Mouse (Mus musculus) embryonic facial prominence, embryonic 10.5 days (tissue): ENCODE measurements around the gene Trak1. TPM values are rescaled to one million over a fixed set of nuclear protein-coding genes. Genes with fewer than 3 reads are reported as not detected.
A peak's percentile ranks its signal among the peaks of the same experiment; 100 is the strongest.
"Not testable (repeated sequence)": the region's sequence is repeated elsewhere in the genome, so short reads cannot be mapped to it uniquely, and the experiment has no call there.

Source experiments
- DNase-seq: peaks from one replicate; pipeline ENCODE4 v3.0.0-alpha.2; 2017; ENCODE audit warnings: low spot score
- H3K27ac ChIP-seq: fragments of 300-500 bp; sonication (generic); replicated peaks from 2 replicates; pipeline ENCODE4 v1.5.1; 2016; ENCODE audit warnings: mild to moderate bottlenecking
- H3K27me3 ChIP-seq: fragments of 300-500 bp; sonication (generic); replicated peaks from 2 replicates; pipeline ENCODE4 v1.6.1; 2016; ENCODE audit warnings: low read depth, mild to moderate bottlenecking; ENCODE audit not compliant: poor library complexity, severe bottlenecking
- H3K36me3 ChIP-seq: fragments of 300-500 bp; sonication (generic); replicated peaks from 2 replicates; pipeline ENCODE4 v1.6.1; 2016; ENCODE audit warnings: mild to moderate bottlenecking, moderate library complexity
- H3K4me1 ChIP-seq: fragments of 300-500 bp; sonication (generic); 2 replicates; pipeline ENCODE4 v1.6.1; 2016
- H3K4me3 ChIP-seq: fragments of 300-500 bp; sonication (generic); 2 replicates; pipeline ENCODE4 v1.5.1; 2016; ENCODE audit warnings: mild to moderate bottlenecking, moderate library complexity
- H3K9me3 ChIP-seq: fragments of 300-500 bp; sonication (generic); 2 replicates; pipeline ENCODE4 v1.6.1; 2016; ENCODE audit warnings: mild to moderate bottlenecking
- WGBS: fragments of 180-500 bp; shearing (Covaris S2); methylation state at CpG from one replicate; pipeline ENCODE4 v1.1.7; 2016; 5-methylcytosine and 5-hydroxymethylcytosine counted together
- polyA plus RNA-seq: library from polyadenylated mRNA; unstranded; fragments of >200 nt; fragmentation: Nextera tagmentation; extraction: Ambion mirVana; gene quantifications from 2 replicates; pipeline ENCODE4 v1.2.1, GENCODE M21; 2016

Gene Trak1
- polyA plus RNA-seq, 1 experiment from 2014 or later = 14.1 TPM

DNA sequence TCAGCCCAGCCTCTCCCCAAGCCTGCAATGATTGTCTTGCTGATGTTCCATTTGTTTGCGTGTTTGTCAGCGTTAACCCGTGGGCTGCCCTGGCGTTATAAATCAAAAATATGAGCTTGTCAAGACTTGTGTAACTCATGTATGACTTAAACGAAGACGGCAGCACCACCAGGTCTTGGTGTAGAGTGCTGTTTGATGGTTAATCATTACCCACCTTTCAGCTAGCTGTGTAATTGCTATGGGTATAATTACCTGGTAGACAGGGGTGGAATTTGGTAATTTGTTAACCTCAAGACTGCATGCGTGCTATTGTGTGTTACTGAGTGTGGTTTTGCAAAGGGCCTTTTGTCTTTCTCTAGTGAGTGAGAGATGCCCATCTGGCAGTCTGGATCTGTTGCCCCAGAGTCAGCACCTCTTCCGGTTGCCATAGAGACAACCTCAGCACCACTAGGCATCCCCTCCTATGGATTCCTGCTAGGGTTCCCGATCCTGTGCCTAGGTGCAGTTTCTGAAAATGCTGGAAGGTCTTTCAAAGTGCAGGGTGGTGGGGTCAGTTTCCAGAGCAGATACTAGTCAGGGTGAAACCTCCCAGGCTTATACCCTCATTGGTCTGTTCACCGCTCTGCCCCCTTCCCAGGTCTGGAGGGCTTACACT lies 15.1 kb downstream of the Trak1 start:
- no peak for DNase-seq
- 0 out of 2 replicates have a peak, but pooled peaks cover 5% of the 10 kb centered on the region for H3K27me3 ChIP-seq
- WGBS = 64% methylated on average over 10 of the region's 10 CpGs
- H3K9me3 ChIP-seq = no peaks in the 10 kb centered on the region
- 0 out of 2 replicates have a peak overlapping the region, but pooled peaks have one; percentile 47 for H3K4me3 ChIP-seq
- H3K36me3 ChIP-seq = no peaks in the 10 kb centered on the region
- peak overlapping the region; percentile 77 for H3K27ac ChIP-seq
- H3K4me1 ChIP-seq = peaks cover 65% of the 10 kb centered on the region

GRCm38 (mm10) chr9:121313656-121314374 lies 16.5 kb downstream of the Trak1 start:
- Histone ChIP-seq H3K36me3 (peaks cover 9% of the 10 kb centered on the region), H3K27me3 (0 out of 2 replicates have a peak, but pooled peaks cover 5% of the 10 kb centered on the region), H3K4me1 (peaks cover 69% of the 10 kb centered on the region), H3K9me3 (no peaks in the 10 kb centered on the region), H3K4me3 (peak overlapping the region; percentile 47), H3K27ac (peak overlapping the region; percentile 77)
- DNase-seq = peak; percentile 85
- WGBS = under 1% methylated on average over 21 of the region's 21 CpGs

DNA sequence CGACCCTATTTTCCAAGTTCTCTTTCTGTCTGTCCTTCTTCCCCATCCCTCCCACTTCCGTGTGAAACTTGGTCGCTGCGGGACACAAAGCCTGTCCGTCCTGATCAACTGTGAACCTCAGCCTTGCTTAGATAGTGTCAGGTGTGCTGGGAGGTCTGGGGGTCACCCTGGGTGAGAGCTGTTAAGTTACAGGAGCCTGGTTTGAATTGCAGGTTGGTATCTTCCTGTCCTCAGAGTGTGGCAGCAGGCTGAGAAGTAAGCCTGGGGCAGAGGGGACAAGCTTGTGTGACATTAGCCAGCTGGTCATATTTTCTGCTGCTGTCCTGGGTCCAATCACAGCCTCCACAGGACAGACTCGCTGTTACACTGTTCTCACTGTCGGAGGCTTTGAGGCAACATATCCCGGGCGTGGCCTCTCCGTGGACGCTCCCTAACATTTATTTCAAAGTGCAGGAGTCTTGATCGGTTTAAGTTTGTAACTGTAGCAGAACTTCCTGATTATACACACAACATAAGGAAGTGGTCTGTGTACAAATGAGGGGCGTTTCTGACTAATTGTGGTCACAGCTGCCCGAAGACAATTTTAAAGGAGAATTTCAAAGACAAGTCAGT lies 17.3 kb downstream of the Trak1 start:
- peak overlapping the region; percentile 77 for H3K27ac ChIP-seq
- H3K36me3 ChIP-seq = peaks cover 9% of the 10 kb centered on the region
- H3K4me1 ChIP-seq = peaks cover 66% of the 10 kb centered on the region
- 0 out of 2 replicates have a peak, but pooled peaks cover 5% of the 10 kb centered on the region for H3K27me3 ChIP-seq
- peak overlapping the region; percentile 47 for H3K4me3 ChIP-seq
- WGBS = 25% methylated on average over 14 of the region's 14 CpGs
- no peaks in the 10 kb centered on the region for H3K9me3 ChIP-seq
- DNase-seq = no peak

DNA sequence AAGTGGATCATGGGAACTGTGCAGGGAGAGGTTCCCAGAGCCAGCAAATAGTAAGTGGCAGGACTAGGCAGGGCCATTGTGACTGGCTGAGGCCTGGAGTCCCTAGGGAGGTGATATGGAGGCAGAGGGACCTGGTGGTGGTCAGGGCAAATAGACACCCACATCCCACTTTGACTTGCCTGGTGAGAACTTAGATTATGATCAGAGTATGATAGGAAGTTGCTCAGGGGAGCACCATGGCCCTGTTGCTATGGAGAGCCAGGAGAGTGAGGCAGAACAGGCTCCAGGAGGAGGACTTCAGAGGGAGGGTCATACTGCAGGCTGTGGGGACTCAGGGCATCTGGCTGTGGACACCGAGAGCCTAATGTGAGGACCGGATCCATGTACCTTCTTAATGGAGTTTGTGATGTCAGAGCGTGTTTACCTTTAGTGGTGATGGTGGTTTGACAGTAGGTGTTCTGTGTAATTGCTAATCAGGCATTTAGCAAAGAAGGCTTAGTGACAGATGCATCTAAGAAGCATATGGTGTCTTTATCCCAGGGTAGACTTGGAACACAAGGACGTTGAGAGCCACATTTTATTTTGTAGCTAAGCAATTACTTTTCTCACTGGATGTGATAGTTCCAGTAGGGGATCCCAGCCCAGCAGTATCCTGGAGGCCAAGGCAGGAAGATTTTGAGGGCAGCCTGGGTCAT lies 18.7 kb downstream of the Trak1 start:
- Histone ChIP-seq H3K4me1 (peaks cover 76% of the 10 kb centered on the region), H3K36me3 (peaks cover 9% of the 10 kb centered on the region), H3K9me3 (no peaks in the 10 kb centered on the region), H3K27ac (peak overlapping the region; percentile 44), H3K27me3 (0 out of 2 replicates have a peak, but pooled peaks cover 5% of the 10 kb centered on the region), H3K4me3 (no peak overlapping the region)
- WGBS = 75% methylated on average over 4 of the region's 4 CpGs
- DNase-seq = no peak

DNA sequence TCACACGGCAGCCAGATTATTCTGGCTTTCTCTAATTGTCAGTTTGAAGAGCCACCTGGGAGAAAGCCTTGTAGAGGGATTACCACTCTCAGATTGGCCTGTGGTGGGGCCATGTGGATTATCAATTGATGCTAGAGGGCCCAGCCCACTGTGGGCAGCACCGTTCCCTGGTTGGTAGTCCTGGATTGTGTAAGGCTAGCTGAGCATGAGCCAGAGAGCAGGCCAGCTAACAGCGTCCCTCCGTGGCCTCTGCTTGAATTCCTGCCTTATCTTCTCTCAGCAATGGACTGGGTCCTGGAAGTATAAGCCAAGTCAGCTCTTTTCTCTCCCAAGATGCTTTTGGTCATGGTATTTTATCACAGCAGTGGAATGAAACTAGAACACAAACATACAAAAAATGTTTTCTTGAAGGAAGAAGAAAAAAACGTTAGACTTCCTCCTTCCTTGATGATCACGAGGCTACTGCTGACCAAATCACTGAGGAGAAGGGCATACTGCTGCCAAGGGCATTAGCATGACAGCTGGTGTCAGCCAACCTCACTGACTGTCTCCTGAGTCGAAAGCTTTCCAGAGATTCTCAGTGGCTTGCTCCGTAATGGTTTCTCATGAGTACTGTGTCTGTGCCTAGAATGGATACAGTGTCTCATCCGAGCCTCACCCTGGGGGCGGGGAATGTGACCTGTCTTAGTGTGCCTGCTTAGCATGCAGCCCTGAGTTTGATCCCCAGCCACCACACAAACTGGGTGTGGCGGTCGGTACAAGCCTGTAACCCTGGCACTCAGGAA lies 19.5 kb downstream of the Trak1 start:
- 68% methylated on average over 12 of the region's 12 CpGs for WGBS
- DNase-seq = no peak
- no peaks in the 10 kb centered on the region for H3K9me3 ChIP-seq
- peaks cover 11% of the 10 kb centered on the region for H3K36me3 ChIP-seq
- peaks cover 74% of the 10 kb centered on the region for H3K4me1 ChIP-seq
- 0 out of 2 replicates have a peak overlapping the region, but pooled peaks have one; percentile 44 for H3K27ac ChIP-seq
- H3K27me3 ChIP-seq = 0 out of 2 replicates have a peak, but pooled peaks cover 5% of the 10 kb centered on the region
- no peak overlapping the region for H3K4me3 ChIP-seq

- Histone ChIP-seq H3K4me1 (peaks cover 48% of the 10 kb centered on the region), H3K27ac (peak overlapping the region; percentile 59), H3K36me3 (peaks cover 15% of the 10 kb centered on the region), H3K27me3 (0 out of 2 replicates have a peak, but pooled peaks cover 5% of the 10 kb centered on the region), H3K4me3 (no peak overlapping the region), H3K9me3 (peaks cover 3% of the 10 kb centered on the region; the same call in 1 of the 2 replicates)
- DNase-seq = peak; percentile 69
- 61% methylated on average over 10 of the region's 10 CpGs for WGBS
These were observed 22.1 kb downstream of the Trak1 start for GRCm38 (mm10) chr9:121319323-121319966.

- peak overlapping the region; percentile 59 for H3K27ac ChIP-seq
- H3K4me3 ChIP-seq = no peak overlapping the region
- H3K4me1 ChIP-seq = peaks cover 38% of the 10 kb centered on the region
- H3K36me3 ChIP-seq = peaks cover 15% of the 10 kb centered on the region
- peaks cover 3% of the 10 kb centered on the region; the same call in 1 of the 2 replicates for H3K9me3 ChIP-seq
- no peak for DNase-seq
- 0 out of 2 replicates have a peak, but pooled peaks cover 4% of the 10 kb centered on the region for H3K27me3 ChIP-seq
- 71% methylated on average over 2 of the region's 2 CpGs for WGBS
These were observed 23.1 kb downstream of the Trak1 start for GRCm38 (mm10) chr9:121320433-121320832.

- H3K27ac ChIP-seq = no peak overlapping the region
- H3K4me3 ChIP-seq = no peak overlapping the region
- 87% methylated on average over 2 of the region's 2 CpGs for WGBS
- peaks cover 15% of the 10 kb centered on the region for H3K36me3 ChIP-seq
- peaks cover 31% of the 10 kb centered on the region for H3K4me1 ChIP-seq
- no peak for DNase-seq
- H3K27me3 ChIP-seq = no peaks in the 10 kb centered on the region
- peaks cover 3% of the 10 kb centered on the region; the same call in 1 of the 2 replicates for H3K9me3 ChIP-seq
These were observed 23.8 kb downstream of the Trak1 start for GRCm38 (mm10) chr9:121321118-121321517.

DNA sequence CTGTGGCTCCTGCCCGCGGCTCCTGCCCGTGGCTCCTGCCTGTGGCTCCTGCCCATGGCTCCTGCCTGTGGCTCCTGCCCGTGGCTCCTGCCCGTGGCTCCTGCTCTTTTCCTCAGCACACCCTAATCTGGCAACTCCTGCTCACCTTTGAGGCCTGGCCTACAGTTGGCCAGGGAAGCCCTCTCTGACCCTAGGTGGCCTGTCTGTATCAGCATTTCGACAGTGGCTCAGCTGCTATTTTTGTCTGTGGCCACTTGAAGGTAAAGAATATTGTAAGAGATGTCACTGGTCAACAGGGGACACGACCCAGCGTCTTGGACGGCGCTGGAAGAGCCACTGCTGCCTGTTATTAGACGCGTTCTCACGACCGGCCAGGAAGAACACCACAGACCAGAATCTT lies 24.7 kb downstream of the Trak1 start:
- WGBS = 96% methylated on average over 14 of the region's 14 CpGs
- DNase-seq = no peak
- no peak overlapping the region for H3K4me3 ChIP-seq
- H3K27me3 ChIP-seq = no peaks in the 10 kb centered on the region
- H3K36me3 ChIP-seq = peaks cover 15% of the 10 kb centered on the region
- H3K9me3 ChIP-seq = peaks cover 3% of the 10 kb centered on the region; the same call in 1 of the 2 replicates
- no peak overlapping the region for H3K27ac ChIP-seq
- H3K4me1 ChIP-seq = peaks cover 22% of the 10 kb centered on the region

GRCm38 (mm10) chr9:121328342-121328741 lies 31.0 kb downstream of the Trak1 start:
- 96% methylated on average over 17 of the region's 21 CpGs for WGBS
- not testable (repeated sequence) for H3K36me3 ChIP-seq, DNase-seq, H3K27me3 ChIP-seq, H3K27ac ChIP-seq, H3K9me3 ChIP-seq, H3K4me3 ChIP-seq
- H3K4me1 ChIP-seq = peaks cover 41% of the 10 kb centered on the region

DNA sequence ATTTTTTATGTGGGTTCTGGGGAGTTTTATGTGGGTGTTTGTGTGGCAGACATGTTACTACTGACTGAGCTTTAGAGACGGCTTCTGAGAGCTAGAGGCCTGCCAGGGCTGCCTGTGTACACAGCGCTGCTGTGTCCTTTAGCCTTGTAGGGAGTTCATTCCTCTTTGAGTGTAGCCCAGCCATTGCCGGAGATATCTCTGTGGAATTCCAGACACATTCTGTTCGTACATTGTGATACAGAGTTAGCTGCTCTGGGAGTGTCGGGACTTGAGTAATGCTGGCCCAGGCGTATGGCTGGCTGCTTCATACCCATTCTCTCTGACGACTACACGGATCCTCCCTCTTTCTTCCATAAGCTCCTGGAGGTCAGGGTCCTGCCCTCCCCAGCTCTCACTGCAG lies 31.9 kb downstream of the Trak1 start:
- peaks cover 49% of the 10 kb centered on the region for H3K4me1 ChIP-seq
- no peaks in the 10 kb centered on the region for H3K9me3 ChIP-seq
- H3K27me3 ChIP-seq = no peaks in the 10 kb centered on the region
- H3K36me3 ChIP-seq = peaks cover 8% of the 10 kb centered on the region
- WGBS = 77% methylated on average over 8 of the region's 8 CpGs
- no peak overlapping the region for H3K4me3 ChIP-seq
- DNase-seq = no peak
- peak overlapping the region; percentile 35 for H3K27ac ChIP-seq
